8 mouse cellular contexts compared by ENCODE assay signal in the genomic region with DNA sequence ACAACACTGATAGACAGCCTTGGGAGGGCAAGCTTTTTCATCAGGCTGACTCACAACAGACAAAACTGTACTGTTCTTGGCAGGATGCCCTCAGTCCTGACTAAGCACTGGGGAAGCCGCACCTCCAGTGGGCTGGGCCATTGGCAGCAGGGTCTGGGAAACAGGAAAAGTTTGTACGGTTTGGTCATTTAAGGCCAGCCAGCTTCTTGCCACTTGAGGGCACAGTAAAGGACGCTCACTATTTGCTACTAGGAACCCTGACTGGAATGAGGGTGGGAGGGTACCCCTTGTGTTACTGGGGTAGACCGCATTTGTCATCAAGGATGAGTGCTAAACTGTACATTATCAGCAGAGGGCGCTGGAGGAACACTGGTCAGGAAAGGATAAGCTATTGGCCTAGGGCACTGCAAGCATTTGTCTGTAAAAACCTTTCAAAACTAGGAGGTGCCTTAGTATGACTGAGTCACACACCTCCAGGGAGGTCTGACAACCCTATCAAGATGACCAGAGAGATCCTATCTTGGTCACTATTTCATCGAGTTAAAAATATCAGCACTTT. TPM values are rescaled to one million over a fixed set of nuclear protein-coding genes. Genes with fewer than 3 reads are reported as not detected.
DNase-seq lines count a peak whose midpoint lies in the region; ATAC-seq and TF ChIP-seq lines count a peak whose summit lies in the region.

No protein-coding gene starts in this region.

- H3K9me3 ChIP-seq in hindbrain, postnatal 0 days (ENCODE audit: low read length) = no peaks in the 10 kb centered on the region
- no peaks in the 10 kb centered on the region for H3K9me3 ChIP-seq in megakaryocyte, embryonic 14.5 days

- DNase-seq in WW6 (ENCODE audit: low read depth, low spot score) = peak; percentile 48
- DNase-seq in cerebellum, postnatal 4 days (ENCODE audit: low spot score in 2 of 2) = peak; percentile 58 to 81
- DNase-seq in gastrocnemius, adult 2 months = peak; percentile 91
- DNase-seq in hindbrain, postnatal 0 days (ENCODE audit: low spot score) = peak; percentile 92
- DNase-seq in left cerebral cortex, adult 2 months (ENCODE audit: extremely low spot score in 1 of 2, low spot score in 2 of 2) = peak; percentile 86 to 87
- peak; percentile 90 to 91 for DNase-seq in right cerebral cortex, postnatal 10 days (ENCODE audit: low spot score in 2 of 2)
- DNase-seq in urinary bladder, postnatal 25 days (ENCODE audit: low spot score) = peak; percentile 91

- intact Hi-C loops in gastrocnemius, adult 2 months (cut with DNase I) = loop anchor here (1.0 to 5.0 kb wide), 3 partner anchors 136 to 191 kb away; a partner anchor contains a TSS
- intact Hi-C loops in left cerebral cortex, adult 2 months (cut with DNase I) = loop anchor here (1.0 to 2.0 kb wide), 3 partner anchors 136 to 196 kb away; a partner anchor contains a TSS

- WGBS in hindbrain, postnatal 0 days = 26% methylated on average over 6 of the region's 6 CpGs

- no peak overlapping the region for H3K4me2 ChIP-seq in hindbrain, postnatal 0 days (ENCODE audit: low read depth, low read length)

- ATAC-seq in hindbrain, postnatal 0 days = peak; percentile 93

- 0 out of 2 replicates have a peak, but pooled peaks cover 8% of the 10 kb centered on the region for H3K36me3 ChIP-seq in hindbrain, postnatal 0 days (ENCODE audit: insufficient read depth, low read length)
- peaks cover 82% of the 10 kb centered on the region for H3K36me3 ChIP-seq in megakaryocyte, embryonic 14.5 days (replicated peaks; ENCODE audit: low read length)

- no peaks in the 10 kb centered on the region; the same call in 1 of the 2 replicates for H3K4me1 ChIP-seq in hindbrain, postnatal 0 days (ENCODE audit: insufficient read depth, low read length)
- H3K4me1 ChIP-seq in megakaryocyte, embryonic 14.5 days = peaks cover 86% of the 10 kb centered on the region

- H3K9ac ChIP-seq in hindbrain, postnatal 0 days (replicated peaks; ENCODE audit: low read length) = no peak overlapping the region

- peak; percentile 93; the same call in 1 of the 2 replicates for TF ChIP-seq CTCF in gastrocnemius, adult 2 months (IDR thresholded peaks at IDR 0.05)
- peak; percentile 98 for TF ChIP-seq CTCF in hindbrain, postnatal 0 days (IDR thresholded peaks at IDR 0.05; ENCODE audit: low read depth)
- TF ChIP-seq CTCF in left cerebral cortex, adult 2 months (IDR thresholded peaks at IDR 0.05) = peak; percentile 96

- peak overlapping the region; percentile 58 for H3K4me3 ChIP-seq in gastrocnemius, adult 2 months
- H3K4me3 ChIP-seq in hindbrain, postnatal 0 days (ENCODE audit: low read length) = no peak overlapping the region
- no peak overlapping the region for H3K4me3 ChIP-seq in left cerebral cortex, adult 2 months
- H3K4me3 ChIP-seq in megakaryocyte, embryonic 14.5 days (replicated peaks) = peak overlapping the region; percentile 87

- peak overlapping the region; percentile 90 for H3K27ac ChIP-seq in gastrocnemius, adult 2 months
- no peak overlapping the region for H3K27ac ChIP-seq in hindbrain, postnatal 0 days
- H3K27ac ChIP-seq in left cerebral cortex, adult 2 months = peak overlapping the region; percentile 84

- H3K27me3 ChIP-seq in hindbrain, postnatal 0 days (ENCODE audit: insufficient read depth, low read length) = no peaks in the 10 kb centered on the region
- no peaks in the 10 kb centered on the region for H3K27me3 ChIP-seq in megakaryocyte, embryonic 14.5 days (replicated peaks)

RNA-seq across cellular contexts. Expression of a gene that starts 58.8 kb away (rescaled TPM):
- total RNA-seq in gastrocnemius, adult 2 months (2021) = 10 to 100 TPM; 19.0 to 22.8 TPM
- total RNA-seq in hindbrain, postnatal 0 days (2014; rRNA removed) = 0.72 and 0.84 TPM in 2 replicates
- 2.3 and 2.4 TPM in 2 replicates for polyA plus RNA-seq in hindbrain, postnatal 0 days (2015; fragmentation: Nextera tagmentation; extraction: Ambion mirVana)
- 1 to 10 TPM in 1 of 2 experiments, under 1 TPM in 1; 0.97 to 1.1 TPM for total RNA-seq in left cerebral cortex, adult 2 months (2021)
- not detected in 2 replicates for polyA plus RNA-seq in megakaryocyte, embryonic 14.5 days (2012; ENCODE audit: insufficient read depth, low replicate concordance)

Comparison
In these comparisons a context has a peak if more than half of its experiments do, and no peak if none do; other contexts are left out.
1. H3K4me3 ChIP-seq: peak in gastrocnemius, adult 2 months (single experiment) and megakaryocyte, embryonic 14.5 days (single experiment); none in hindbrain, postnatal 0 days (single experiment) and left cerebral cortex, adult 2 months (single experiment).
2. RNA of a gene that starts 58.8 kb away (total RNA-seq): 19.0 to 22.8 TPM in gastrocnemius, adult 2 months; 0.97 to 1.1 TPM in left cerebral cortex, adult 2 months and 0.72 to 0.84 TPM in hindbrain, postnatal 0 days; every median in the first group is over 4 times any median in the second.
3. Peak in every context shown above with its lines, with median percentiles within 50 percentile points of each other: DNase-seq and CTCF ChIP-seq.